16 mouse cellular contexts compared by ENCODE assay signal in genomic region chr10:108385480-108385955, GRCm38 (mm10). TPM values are rescaled to one million over a fixed set of nuclear protein-coding genes. Genes with fewer than 3 reads are reported as not detected.
DNase-seq lines count a peak whose midpoint lies in the region; ATAC-seq lines count a peak whose summit lies in the region.
"Had no signal": no experiment of that assay in that cellular context is flagged by ENCODE, and none has a peak within 500 bp of the region (broad histone marks: within the 10 kb centered on the region; RNA-seq: fewer than 3 reads in every experiment).

No protein-coding gene starts in this region.

- peak; percentile 82 for ATAC-seq in frontal cortex, adult (ENCODE audit: low TSS enrichment)
- 0 out of 2 replicates have a peak, but pooled peaks have one; percentile 21 for ATAC-seq in kidney, embryonic 16.5 days (ENCODE audit: low FRiP score, low TSS enrichment)
- 0 out of 2 replicates have a peak, but pooled peaks have one; percentile 29 for ATAC-seq in limb, embryonic 11.5 days (ENCODE audit: insufficient number of reproducible peaks, low FRiP score, low TSS enrichment, low read depth)

- H3K27me3 ChIP-seq in kidney, embryonic 16.5 days (ENCODE audit: insufficient read depth, low read length): no peaks in the 10 kb centered on the region
- no peaks in the 10 kb centered on the region for H3K27me3 ChIP-seq in limb, embryonic 11.5 days (ENCODE audit: control insufficient read depth, insufficient read depth, low read length)
- H3K27me3 ChIP-seq: hindbrain, embryonic 15.5 days; megakaryocyte, embryonic 14.5 days; stomach, embryonic 15.5 days had no signal

- no peak for DNase-seq in frontal cortex, postnatal 10 days (ENCODE audit: low spot score in 2 of 2)
- no peak for DNase-seq in kidney, postnatal 36 days
- DNase-seq in adipocyte (ENCODE audit: low spot score): peak; percentile 12
- peak; percentile 25 for DNase-seq in limb, embryonic 11.5 days (ENCODE audit: low spot score)
- DNase-seq in adrenal gland, postnatal 14 days: no peak
- DNase-seq in lung, postnatal 4 days: no peak
- DNase-seq: adrenal gland, postnatal 25 days; B cell, adult 2 months; cerebellum, adult 18-20 months; gastrocnemius, postnatal 36 days had no signal

- peaks cover 10% of the 10 kb centered on the region for H3K36me3 ChIP-seq in kidney, embryonic 16.5 days (ENCODE audit: insufficient read depth, low read length)
- H3K36me3 ChIP-seq in limb, embryonic 11.5 days (ENCODE audit: control insufficient read depth, insufficient read depth, low read length): no peaks in the 10 kb centered on the region
- H3K36me3 ChIP-seq: hindbrain, embryonic 15.5 days had no signal

- no peak overlapping the region; the same call in 1 of the 2 replicates for H3K9ac ChIP-seq in kidney, embryonic 16.5 days (replicated peaks; ENCODE audit: low read length)
- no peak overlapping the region for H3K9ac ChIP-seq in limb, embryonic 11.5 days (ENCODE audit: low read length)
- H3K9ac ChIP-seq: hindbrain, embryonic 15.5 days; liver, embryonic 14.5 days; stomach, embryonic 15.5 days had no signal

- no peaks in the 10 kb centered on the region for H3K9me3 ChIP-seq in kidney, embryonic 16.5 days (ENCODE audit: low read length)
- no peaks in the 10 kb centered on the region for H3K9me3 ChIP-seq in limb, embryonic 11.5 days (ENCODE audit: control insufficient read depth, low read length)
- H3K9me3 ChIP-seq: hindbrain, embryonic 15.5 days; stomach, embryonic 15.5 days had no signal

- WGBS in kidney, embryonic 16.5 days: 24% methylated on average over 5 of the region's 5 CpGs
- WGBS in limb, embryonic 11.5 days: 29% methylated on average over 5 of the region's 5 CpGs

- no peak overlapping the region for H3K4me3 ChIP-seq in kidney, embryonic 16.5 days (ENCODE audit: low read length)
- no peak overlapping the region for H3K4me3 ChIP-seq in limb, embryonic 11.5 days (ENCODE audit: low read depth, low read length)
- H3K4me3 ChIP-seq: hindbrain, embryonic 15.5 days; megakaryocyte, embryonic 14.5 days; stomach, embryonic 15.5 days had no signal

- H3K4me2 ChIP-seq in kidney, embryonic 16.5 days (replicated peaks; ENCODE audit: low read depth, low read length): no peak overlapping the region
- no peak overlapping the region for H3K4me2 ChIP-seq in limb, embryonic 11.5 days (ENCODE audit: low read depth, severe bottlenecking)
- H3K4me2 ChIP-seq: hindbrain, embryonic 15.5 days; stomach, embryonic 15.5 days had no signal

- H3K27ac ChIP-seq in kidney, embryonic 16.5 days (ENCODE audit: low read length): peak overlapping the region; percentile 32
- no peak overlapping the region for H3K27ac ChIP-seq in limb, embryonic 11.5 days (replicated peaks; ENCODE audit: low read depth, low read length)
- H3K27ac ChIP-seq: hindbrain, embryonic 15.5 days; liver, embryonic 14.5 days; stomach, embryonic 15.5 days had no signal

- H3K4me1 ChIP-seq in kidney, embryonic 16.5 days (ENCODE audit: insufficient read depth, low read length): peaks cover 28% of the 10 kb centered on the region
- peaks cover 9% of the 10 kb centered on the region for H3K4me1 ChIP-seq in limb, embryonic 11.5 days (ENCODE audit: control insufficient read depth, insufficient read depth, low read length)
- H3K4me1 ChIP-seq: megakaryocyte, embryonic 14.5 days; stomach, embryonic 15.5 days had no signal

RNA-seq across cellular contexts. Expression of gene Pawr, which starts 53.6 kb away (rescaled TPM):
- polyA plus RNA-seq in kidney, embryonic 16.5 days (2015; fragmentation: Nextera tagmentation; extraction: Ambion mirVana): 13.4 and 13.6 TPM in 2 replicates
- 4.9 TPM in 2 replicates for polyA plus RNA-seq in limb, embryonic 11.5 days (2014; fragmentation: Nextera tagmentation; extraction: Ambion mirVana)
- total RNA-seq in adrenal gland, postnatal 14 days (2021): 10.1 and 10.9 TPM in 2 replicates

Comparison
In these comparisons a context has a peak if more than half of its experiments do, and no peak if none do; other contexts are left out.
1. ATAC-seq: peak in every context shown above with its lines; median percentile 82 in frontal cortex, adult; 29 in limb, embryonic 11.5 days; 21 in kidney, embryonic 16.5 days.
2. DNase-seq: peak in adipocyte (single experiment) and limb, embryonic 11.5 days (single experiment); none in frontal cortex, postnatal 10 days (0 of 2), kidney, postnatal 36 days (0 of 2), adrenal gland, postnatal 14 days (single experiment) and lung, postnatal 4 days (0 of 2).